ENCODE assay signal across 11 mouse cellular contexts in genomic region chr1:167599211-167599735, GRCm38 (mm10). TPM values are rescaled to one million over a fixed set of nuclear protein-coding genes. Genes with fewer than 3 reads are reported as not detected.
DNase-seq lines count a peak whose midpoint lies in the region; ATAC-seq and TF ChIP-seq lines count a peak whose summit lies in the region.
"Had no signal": no experiment of that assay in that cellular context is flagged by ENCODE, and none has a peak within 500 bp of the region (broad histone marks: within the 10 kb centered on the region; RNA-seq: fewer than 3 reads in every experiment).

No protein-coding gene starts in this region.

- no peaks in the 10 kb centered on the region for H3K9me3 ChIP-seq in heart, postnatal 0 days (replicated peaks; ENCODE audit: control insufficient read depth, low read length)
- no peaks in the 10 kb centered on the region for H3K9me3 ChIP-seq in forebrain, postnatal 0 days (ENCODE audit: low read length)
- H3K9me3 ChIP-seq in midbrain, embryonic 14.5 days (ENCODE audit: control insufficient read depth, low read length): no peaks in the 10 kb centered on the region
- H3K9me3 ChIP-seq: liver, embryonic 12.5 days had no signal

- no peaks in the 10 kb centered on the region for H3K36me3 ChIP-seq in heart, postnatal 0 days (replicated peaks; ENCODE audit: control insufficient read depth, insufficient read depth, low read length)
- no peaks in the 10 kb centered on the region for H3K36me3 ChIP-seq in forebrain, postnatal 0 days (ENCODE audit: insufficient read depth)
- H3K36me3 ChIP-seq in midbrain, embryonic 14.5 days (ENCODE audit: control insufficient read depth, insufficient read depth, low read length): no peaks in the 10 kb centered on the region
- H3K36me3 ChIP-seq: liver, embryonic 12.5 days had no signal

- 31% methylated on average over 7 of the region's 7 CpGs for WGBS in heart, postnatal 0 days
- WGBS in forebrain, postnatal 0 days: 17% methylated on average over 7 of the region's 7 CpGs
- WGBS in midbrain, embryonic 14.5 days: 10% methylated on average over 7 of the region's 7 CpGs

- H3K4me2 ChIP-seq in heart, postnatal 0 days (ENCODE audit: low read depth, low read length): peak overlapping the region; percentile 78; the same call in 1 of the 2 replicates
- peak overlapping the region; percentile 76 for H3K4me2 ChIP-seq in forebrain, postnatal 0 days (ENCODE audit: low read depth)
- peak overlapping the region; percentile 55 for H3K4me2 ChIP-seq in midbrain, embryonic 14.5 days (ENCODE audit: low read length)

- no peak for TF ChIP-seq EP300 in heart, postnatal 0 days (IDR thresholded peaks at IDR 0.05; ENCODE audit: low read depth)

- no peak for TF ChIP-seq CTCF in heart, postnatal 0 days (IDR thresholded peaks at IDR 0.05; ENCODE audit: low read depth)
- no peak for TF ChIP-seq CTCF in forebrain, postnatal 0 days (IDR thresholded peaks at IDR 0.05; ENCODE audit: low read depth)

- no peak for ATAC-seq in heart, postnatal 0 days (ENCODE audit: insufficient read depth, low read depth)
- ATAC-seq in forebrain, postnatal 0 days: no peak
- ATAC-seq in midbrain, embryonic 14.5 days (ENCODE audit: low FRiP score, low TSS enrichment): no peak
- ATAC-seq: liver, embryonic 12.5 days had no signal

- no peak overlapping the region for H3K4me3 ChIP-seq in heart, postnatal 0 days (ENCODE audit: low read depth, low read length)
- H3K4me3 ChIP-seq in forebrain, postnatal 0 days (ENCODE audit: low read depth, low read length): peak overlapping the region; percentile 44
- H3K4me3 ChIP-seq in midbrain, embryonic 14.5 days (replicated peaks; ENCODE audit: low read depth, low read length): 0 out of 2 replicates have a peak overlapping the region, but pooled peaks have one; percentile 1

- no peak overlapping the region for H3K27ac ChIP-seq in heart, postnatal 0 days (ENCODE audit: low read depth)
- peak overlapping the region; percentile 74 for H3K27ac ChIP-seq in forebrain, postnatal 0 days (ENCODE audit: low read depth, low read length)
- H3K27ac ChIP-seq in midbrain, embryonic 14.5 days (replicated peaks; ENCODE audit: low read depth, low read length): no peak overlapping the region
- H3K27ac ChIP-seq: liver, embryonic 12.5 days had no signal

- peaks cover 26% of the 10 kb centered on the region for H3K27me3 ChIP-seq in heart, postnatal 0 days (ENCODE audit: control insufficient read depth, insufficient read depth, low read length)
- H3K27me3 ChIP-seq in forebrain, postnatal 0 days (ENCODE audit: insufficient read depth, low read length): peaks cover 7% of the 10 kb centered on the region; the same call in 1 of the 2 replicates
- peaks cover 10% of the 10 kb centered on the region for H3K27me3 ChIP-seq in midbrain, embryonic 14.5 days (ENCODE audit: control insufficient read depth, insufficient read depth, low read length)

- H3K4me1 ChIP-seq in heart, postnatal 0 days (ENCODE audit: control insufficient read depth, insufficient read depth): no peaks in the 10 kb centered on the region
- no peaks in the 10 kb centered on the region; the same call in 1 of the 2 replicates for H3K4me1 ChIP-seq in forebrain, postnatal 0 days (ENCODE audit: insufficient read depth)
- peaks cover 4% of the 10 kb centered on the region; the same call in 1 of the 2 replicates for H3K4me1 ChIP-seq in midbrain, embryonic 14.5 days (ENCODE audit: control insufficient read depth, insufficient read depth, low read length)
- H3K4me1 ChIP-seq: liver, embryonic 12.5 days had no signal

- DNase-seq in heart, postnatal 0 days (ENCODE audit: low spot score): no peak
- DNase-seq in heart, adult 18-20 months: no peak
- DNase-seq in embryo, embryonic 11 days: peak; percentile 34
- no peak for DNase-seq in forebrain, postnatal 0 days
- DNase-seq in midbrain, embryonic 14.5 days: no peak
- DNase-seq in spleen, adult 12 weeks (ENCODE audit: low spot score): no peak
- no peak for DNase-seq in right cerebral cortex, adult 18-20 months
- no peak for DNase-seq in thymus, postnatal 36 days
- DNase-seq: adrenal gland, postnatal 25 days had no signal

- no peak overlapping the region for H3K9ac ChIP-seq in heart, postnatal 0 days (replicated peaks; ENCODE audit: low read depth, low read length)
- H3K9ac ChIP-seq in forebrain, postnatal 0 days: peak overlapping the region; percentile 49; the same call in 1 of the 2 replicates
- H3K9ac ChIP-seq in midbrain, embryonic 14.5 days (replicated peaks; ENCODE audit: low read length): no peak overlapping the region
- H3K9ac ChIP-seq: liver, embryonic 12.5 days had no signal

RNA-seq across cellular contexts. Expression of gene Rxrg, which starts 1.1 kb away (rescaled TPM):
- 0.27 and 4.7 TPM in 2 replicates for total RNA-seq in heart, postnatal 0 days (2014; rRNA removed; ENCODE audit: low replicate concordance)
- polyA plus RNA-seq in heart, postnatal 0 days (2015; fragmentation: Nextera tagmentation; extraction: Ambion mirVana): 3.0 and 3.2 TPM in 2 replicates
- total RNA-seq in heart, adult 18-20 months (2021): 10 to 100 TPM; 69.1 to 81.9 TPM
- total RNA-seq in forebrain, postnatal 0 days (2014; rRNA removed): 25.9 and 46.0 TPM in 2 replicates
- 30.1 and 43.3 TPM in 2 replicates for polyA plus RNA-seq in forebrain, postnatal 0 days (2015; fragmentation: Nextera tagmentation; extraction: Ambion mirVana)
- polyA plus RNA-seq in midbrain, embryonic 14.5 days (2014; fragmentation: Nextera tagmentation; extraction: Ambion mirVana): 5.2 and 8.2 TPM in 2 replicates
- total RNA-seq: CH12.LX had no signal
